Mouse (Mus musculus): ENCODE results near the gene Dlec1.

The Dlec1 gene

GRCm38 (mm10) chr9:119088148-119088801 is 14.0 kb upstream of the Dlec1 start:
- in situ Hi-C loops (cut with MboI, MseI) = no loop called here

- in situ Hi-C loops (cut with MboI, MseI) = no loop called here
Observed at GRCm38 (mm10) chr9:119089437-119089836, 12.8 kb upstream of the Dlec1 start.

- in situ Hi-C loops (cut with MboI, MseI) = loop anchor here (10.0 kb wide), 1 partner anchor 1054 kb away; the partner anchor contains the start of gene Mobp
Observed at GRCm38 (mm10) chr9:119090462-119090861, 11.8 kb upstream of the Dlec1 start.

- in situ Hi-C loops (cut with MboI, MseI) = loop anchor here (10.0 kb wide), 1 partner anchor 1053 kb away; the partner anchor contains the start of gene Mobp
Observed at GRCm38 (mm10) chr9:119091581-119092310, 10.5 kb upstream of the Dlec1 start.

GRCm38 (mm10) chr9:119092473-119093418 is 9.5 kb upstream of the Dlec1 start:
- in situ Hi-C loops (cut with MboI, MseI) = loop anchor here (10.0 kb wide), 1 partner anchor 1052 kb away; the partner anchor contains the start of gene Mobp

GRCm38 (mm10) chr9:119093419-119094295 is 8.6 kb upstream of the Dlec1 start, which contains the start of gene Plcd1:
Gene Plcd1, minus strand, starts transcription at chr9:119093502.
- in situ Hi-C loops (cut with MboI, MseI) = loop anchor here (10.0 kb wide), 1 partner anchor 1051 kb away; the partner anchor contains the start of gene Mobp

GRCm38 (mm10) chr9:119094462-119095109 is 7.7 kb upstream of the Dlec1 start:
- in situ Hi-C loops (cut with MboI, MseI) = loop anchor here (10.0 kb wide), 1 partner anchor 1050 kb away; the partner anchor contains the start of gene Mobp

- in situ Hi-C loops (cut with MboI, MseI) = no loop called here
Observed at GRCm38 (mm10) chr9:119100177-119100898, 1.9 kb upstream of the Dlec1 start.

GRCm38 (mm10) chr9:119102783-119103113 is 470 bp downstream of the Dlec1 start:
- in situ Hi-C loops (cut with MboI, MseI) = no loop called here

GRCm38 (mm10) chr9:119107566-119107965 is 5.3 kb downstream of the Dlec1 start:
- in situ Hi-C loops (cut with MboI, MseI) = no loop called here

- in situ Hi-C loops (cut with MboI, MseI) = no loop called here
Observed at GRCm38 (mm10) chr9:119109685-119110353, 7.5 kb downstream of the Dlec1 start.

GRCm38 (mm10) chr9:119110640-119111039 is 8.4 kb downstream of the Dlec1 start:
- in situ Hi-C loops (cut with MboI, MseI) = no loop called here

GRCm38 (mm10) chr9:119114911-119115310 is 12.6 kb downstream of the Dlec1 start:
- in situ Hi-C loops (cut with MboI, MseI) = no loop called here

- in situ Hi-C loops (cut with MboI, MseI) = no loop called here
Observed at GRCm38 (mm10) chr9:119119409-119120167, 17.3 kb downstream of the Dlec1 start.

- in situ Hi-C loops (cut with MboI, MseI) = no loop called here
Observed at GRCm38 (mm10) chr9:119120168-119120560, 17.9 kb downstream of the Dlec1 start.

- in situ Hi-C loops (cut with MboI, MseI) = no loop called here
Observed at GRCm38 (mm10) chr9:119122596-119123369, 20.5 kb downstream of the Dlec1 start.

GRCm38 (mm10) chr9:119128436-119129181 is 26.3 kb downstream of the Dlec1 start:
- in situ Hi-C loops (cut with MboI, MseI) = no loop called here
